Mouse (Mus musculus) forelimb bud, embryonic 11.5 days (tissue): ENCODE measurements around the gene Brap.

ENCODE experiments used
- DNase-seq: peaks from one replicate; pipeline ENCODE4 v3.0.0-alpha.2; 2012; ENCODE audit warnings: low read depth, low spot score

Brap gene

DNA sequence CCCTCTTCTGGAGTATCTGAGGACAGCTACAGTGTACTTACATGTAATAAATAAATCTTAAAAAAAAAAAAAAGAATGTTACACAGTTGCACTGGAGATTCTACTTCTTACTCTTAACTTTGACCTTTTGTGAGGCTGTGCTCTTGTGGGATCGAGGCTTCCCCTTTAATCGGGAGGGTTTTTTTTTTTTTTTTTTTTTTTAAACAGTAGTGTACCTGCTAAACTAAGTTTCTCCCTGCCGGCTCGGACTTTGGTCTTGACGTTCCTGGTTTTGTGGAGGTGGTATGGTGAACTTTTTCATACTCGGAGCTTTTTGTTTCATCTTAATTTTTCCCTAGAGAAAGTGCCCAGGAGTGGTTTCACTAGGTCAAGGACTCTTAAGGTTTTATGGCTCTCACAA, 54.6 kb downstream of the Brap start:
- DNase-seq = no peak

DNA sequence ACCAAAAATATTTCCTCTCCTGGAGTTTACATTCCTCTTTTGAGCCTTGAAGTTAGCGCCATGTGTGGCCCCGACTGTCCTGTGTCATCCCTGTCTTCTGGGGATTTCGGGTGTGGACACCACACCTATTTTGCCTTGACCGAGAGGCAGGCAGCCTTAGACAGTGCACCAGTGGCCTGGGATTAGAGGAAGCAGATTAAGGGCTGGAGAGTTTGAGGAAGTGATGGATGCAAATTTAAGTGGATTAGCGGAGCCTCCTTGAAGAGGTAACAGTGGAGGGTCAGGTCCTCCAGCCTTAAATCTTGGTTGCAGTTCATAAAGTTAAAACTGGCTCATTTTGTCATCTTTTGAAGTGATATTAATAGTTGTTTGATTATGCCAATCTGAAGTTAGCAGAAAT, 58.1 kb downstream of the Brap start:
- no peak for DNase-seq

GRCm38 (mm10) chr5:121720888-121721585, 60.7 kb downstream of the Brap start:
- DNase-seq = no peak

GRCm38 (mm10) chr5:121721841-121722240, 61.5 kb downstream of the Brap start:
- no peak for DNase-seq

GRCm38 (mm10) chr5:121724678-121725077, 64.3 kb downstream of the Brap start:
- no peak for DNase-seq

DNA sequence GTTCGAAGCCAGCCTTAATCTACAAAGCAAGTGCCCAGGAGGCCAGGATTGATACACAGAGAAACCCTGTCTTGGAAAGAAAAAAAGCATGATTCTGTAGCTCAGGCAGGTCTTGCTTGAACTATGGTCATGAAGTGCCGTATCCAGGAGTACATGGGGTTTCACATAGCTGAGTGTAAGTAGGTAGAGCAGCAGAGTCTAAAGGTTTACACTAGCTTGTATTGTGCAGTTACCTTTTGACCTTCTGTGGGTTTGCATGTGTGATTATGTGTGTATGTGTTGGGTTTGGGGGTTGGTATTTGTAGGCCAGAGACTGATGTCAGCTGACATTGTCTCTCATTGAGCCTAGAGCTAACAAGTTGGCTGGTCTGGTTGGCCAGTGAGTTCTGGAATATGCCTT, 69.7 kb downstream of the Brap start:
- no peak for DNase-seq

GRCm38 (mm10) chr5:121736641-121737040, 76.3 kb downstream of the Brap start:
- DNase-seq = no peak
